Mouse (Mus musculus): ENCODE results near the gene Tbc1d22a.

Gene Tbc1d22a

DNA sequence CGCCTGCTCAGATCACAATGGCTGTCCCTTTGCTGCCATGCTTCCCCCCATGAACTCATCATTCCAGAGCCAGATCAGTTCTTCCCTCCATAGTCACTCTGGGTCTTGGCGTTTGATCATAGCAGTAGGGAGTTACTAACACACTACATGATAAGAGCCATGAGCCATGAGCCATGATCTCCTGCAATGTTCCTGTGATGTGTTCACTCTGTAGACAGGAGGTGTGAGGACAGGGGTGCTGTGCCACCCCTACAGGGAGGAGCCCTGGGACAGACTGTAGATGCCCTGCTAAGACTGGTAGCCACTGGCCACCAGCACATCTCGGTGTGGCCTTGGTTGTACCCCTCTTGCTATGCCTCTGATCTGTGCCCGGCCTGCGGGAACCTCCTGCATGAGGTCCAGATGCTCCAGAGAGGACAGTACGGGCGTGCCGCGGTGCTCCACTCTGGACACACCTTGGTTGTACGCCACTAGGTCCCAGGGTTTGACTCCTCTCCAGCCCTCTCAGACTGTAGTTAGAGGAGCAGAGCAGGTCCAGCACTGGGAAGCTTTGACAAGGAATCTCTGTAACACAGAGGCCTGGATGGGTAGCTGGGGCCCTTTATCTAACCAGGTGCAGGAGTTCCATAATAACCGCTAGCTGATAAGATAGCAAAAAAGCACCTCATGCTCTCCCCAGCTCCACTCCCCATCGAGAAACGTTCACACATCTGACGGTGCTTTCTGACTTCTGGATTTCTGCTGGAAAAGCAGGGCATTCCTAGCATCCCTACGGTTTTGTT lies 224.9 kb downstream of the Tbc1d22a start:
- in situ Hi-C loops (cut with MboI, MseI), result no loop called here

DNA sequence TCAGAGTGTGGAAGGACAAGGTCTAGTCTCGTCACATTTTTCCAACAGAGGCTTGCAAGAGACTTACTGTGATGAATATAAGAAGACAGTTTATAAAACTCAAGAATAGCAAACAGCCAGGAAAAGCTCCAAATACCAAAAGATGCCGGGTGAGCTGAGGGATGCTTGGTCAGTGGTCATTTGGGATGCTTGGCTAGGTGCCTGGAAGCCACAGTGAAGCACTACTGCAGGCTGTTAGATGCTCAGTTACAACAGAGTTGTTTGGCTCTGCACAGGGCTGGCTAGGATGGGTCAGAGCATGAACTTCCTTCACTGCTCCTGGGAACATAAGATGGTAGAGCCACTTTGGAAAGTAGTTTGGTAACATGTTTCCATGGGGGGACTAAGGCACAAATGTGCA lies 230.0 kb downstream of the Tbc1d22a start:
- in situ Hi-C loops (cut with MboI, MseI), result no loop called here

DNA sequence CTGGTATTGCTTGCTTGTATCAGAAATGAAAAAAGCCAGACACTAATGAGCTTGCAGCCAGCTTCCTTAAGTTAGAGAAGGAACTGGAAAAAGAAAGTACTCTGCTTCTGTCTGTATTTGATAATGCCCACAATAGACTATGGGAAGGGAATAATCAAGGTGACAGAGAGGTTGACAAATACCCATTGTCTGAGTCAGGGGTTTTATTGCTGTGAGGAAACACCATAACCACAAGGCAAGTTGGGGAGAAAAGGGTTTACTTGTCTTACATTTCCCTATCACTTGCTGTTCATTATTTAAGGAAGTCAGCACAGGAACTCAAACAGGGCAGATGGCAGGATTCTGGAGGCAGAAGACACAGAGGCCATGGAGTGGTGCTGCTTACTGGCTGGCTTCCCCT lies 231.8 kb downstream of the Tbc1d22a start:
- in situ Hi-C loops (cut with MboI, MseI), result no loop called here

DNA sequence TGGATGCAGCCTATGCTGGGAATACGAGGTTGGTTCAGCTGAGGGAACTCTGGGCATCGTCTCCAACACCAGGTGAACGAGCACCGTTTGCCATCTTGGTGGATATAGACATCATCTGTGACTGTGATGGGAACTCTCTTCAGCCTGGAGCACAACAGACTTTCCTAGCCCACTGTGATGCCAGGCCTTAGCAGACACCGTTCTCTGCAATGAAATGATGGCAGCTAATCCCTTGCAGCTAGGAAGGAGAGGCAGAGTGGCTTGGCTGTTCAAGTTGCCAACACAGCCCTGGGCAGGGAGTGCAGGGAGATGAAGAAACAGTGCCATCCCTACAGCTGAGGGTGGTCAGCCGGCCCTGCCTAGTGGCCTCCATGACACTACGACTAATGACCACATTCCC lies 233.0 kb downstream of the Tbc1d22a start:
- in situ Hi-C loops (cut with MboI, MseI), result no loop called here

DNA sequence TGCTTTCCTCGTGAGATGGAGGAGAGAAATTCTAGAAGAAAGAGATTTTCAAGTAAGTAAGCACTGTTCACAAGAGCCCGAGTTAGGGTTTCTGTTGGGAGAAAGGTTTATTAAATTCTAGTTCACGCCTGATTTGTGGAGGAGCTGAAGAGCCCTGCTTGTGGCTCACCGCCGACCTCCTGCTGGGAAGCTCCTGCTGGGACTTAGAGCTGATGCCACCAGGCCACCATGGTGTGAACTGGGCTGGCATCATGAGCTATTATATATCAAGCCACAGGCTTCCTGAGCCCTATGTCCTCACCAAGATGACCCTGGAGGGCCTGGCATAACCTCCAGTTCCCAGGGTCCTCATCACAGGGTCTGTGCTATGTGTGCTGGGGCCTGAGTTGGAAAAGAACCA lies 235.0 kb downstream of the Tbc1d22a start:
- in situ Hi-C loops (cut with MboI, MseI), result no loop called here

DNA sequence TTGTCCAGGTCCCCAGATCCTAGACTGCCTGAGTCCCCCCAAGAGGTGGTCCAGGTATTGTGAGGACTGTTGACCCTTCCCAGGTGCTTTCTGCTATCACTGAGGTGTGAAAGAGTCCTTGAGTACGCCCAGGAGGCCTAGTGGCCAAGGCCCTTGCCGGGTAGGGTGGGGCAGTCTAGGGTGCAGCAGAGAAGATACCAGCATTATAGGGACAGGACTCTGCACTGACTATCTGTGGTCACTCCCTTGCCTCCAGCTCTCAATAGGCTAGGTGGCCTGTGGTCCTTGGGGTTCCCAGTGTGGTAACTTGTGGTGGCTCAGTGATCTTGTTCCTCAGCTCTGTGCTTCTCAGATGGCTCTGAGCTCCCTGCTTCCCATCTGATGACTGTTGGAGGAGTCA lies 235.5 kb downstream of the Tbc1d22a start:
- in situ Hi-C loops (cut with MboI, MseI), result no loop called here

DNA sequence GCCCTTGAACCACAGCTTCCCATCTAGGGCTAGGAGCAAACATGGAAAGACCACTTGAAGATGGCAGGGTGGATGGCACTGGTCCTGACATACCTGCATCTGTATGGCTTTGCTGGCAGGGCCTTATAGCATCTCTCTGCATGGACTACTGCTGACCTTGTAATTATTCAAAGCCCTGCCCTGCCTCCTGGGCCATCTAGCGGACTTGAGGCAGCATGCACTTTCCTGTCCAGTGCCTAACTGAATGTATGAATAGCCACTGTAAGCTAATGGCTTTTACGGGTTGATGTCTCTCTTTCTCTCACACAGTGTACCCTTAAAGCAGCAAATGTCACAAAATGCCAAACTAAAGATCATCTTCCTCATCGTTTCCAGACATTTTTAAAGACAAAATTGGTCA lies 245.2 kb downstream of the Tbc1d22a start:
- in situ Hi-C loops (cut with MboI, MseI), result no loop called here

DNA sequence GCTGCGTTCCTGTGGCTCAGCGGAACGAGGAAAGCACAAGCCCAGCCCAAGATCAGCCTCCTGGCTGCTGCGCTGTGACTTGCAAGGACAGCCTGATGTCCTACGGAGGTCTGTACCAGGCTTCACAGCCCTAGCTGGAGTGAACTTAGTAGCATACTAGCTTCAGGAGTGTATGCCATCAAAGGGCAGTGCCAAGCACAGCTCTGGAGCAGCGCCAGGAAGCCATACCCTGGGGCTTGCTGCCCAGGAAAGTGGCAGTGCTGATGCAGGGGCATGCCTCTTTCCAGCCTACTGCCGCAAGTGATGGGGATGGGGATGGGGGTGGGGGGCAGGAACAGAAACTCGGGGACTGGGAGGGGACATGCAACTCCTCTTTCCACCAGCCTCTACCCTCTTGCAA lies 248.4 kb downstream of the Tbc1d22a start:
- in situ Hi-C loops (cut with MboI, MseI), result no loop called here

DNA sequence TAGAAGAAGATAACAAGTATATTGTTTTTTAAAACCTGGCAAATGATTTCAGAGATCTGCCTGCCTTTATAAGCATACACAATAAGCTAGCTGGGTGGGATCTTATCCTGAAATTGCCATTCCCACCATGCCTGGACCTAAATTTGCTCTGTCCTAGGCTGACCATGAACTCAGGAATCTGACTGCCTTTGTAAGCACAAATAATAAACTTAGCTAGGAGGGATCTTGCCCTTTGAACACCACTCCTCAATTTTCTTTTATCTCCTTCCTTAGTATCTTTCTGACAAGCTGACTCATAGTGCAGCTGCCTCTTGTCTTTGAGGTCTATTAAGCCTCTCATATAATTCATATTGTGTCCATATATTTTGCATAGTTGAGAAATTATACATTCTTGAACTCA lies 253.8 kb downstream of the Tbc1d22a start:
- in situ Hi-C loops (cut with MboI, MseI), result no loop called here

DNA sequence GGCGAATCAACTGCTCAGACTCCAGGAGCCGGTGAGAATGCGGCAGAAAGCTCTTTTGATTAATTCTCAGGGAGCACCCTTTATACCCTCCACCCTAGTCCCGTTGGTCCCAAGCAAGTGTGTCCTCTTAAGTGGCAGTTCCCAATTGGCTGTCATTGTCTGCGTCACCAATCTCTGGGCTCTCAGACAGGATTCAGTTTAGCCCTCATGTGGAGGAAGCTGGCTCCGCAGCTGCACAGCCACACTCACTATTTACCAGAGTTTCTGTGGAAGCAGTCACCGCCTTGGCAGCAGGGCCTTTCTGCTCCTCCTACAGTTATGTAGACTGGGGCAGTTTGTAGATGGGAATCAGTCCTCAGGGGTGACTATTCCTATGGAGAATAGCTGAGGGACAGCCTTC lies 256.9 kb downstream of the Tbc1d22a start:
- in situ Hi-C loops (cut with MboI, MseI), result no loop called here

DNA sequence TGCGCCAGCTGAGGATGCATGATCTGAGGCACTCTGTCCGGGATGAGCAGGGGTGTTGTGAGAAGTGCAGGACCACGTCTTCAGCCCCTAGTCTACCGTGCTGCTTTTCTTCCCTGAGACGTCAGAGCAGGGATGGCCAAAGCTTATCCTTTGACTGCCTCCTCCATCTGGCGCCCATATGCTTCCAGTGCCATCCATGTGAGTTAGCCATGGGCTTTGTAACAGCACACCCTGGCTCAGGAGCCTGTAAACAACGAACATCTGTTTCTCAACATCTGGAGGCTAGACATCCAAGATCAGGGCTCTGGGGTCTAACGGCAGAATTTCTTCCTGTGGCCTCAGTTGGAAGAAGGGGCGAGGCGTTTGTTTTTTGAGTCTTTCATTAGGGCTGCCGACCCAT lies 259.2 kb downstream of the Tbc1d22a start:
- in situ Hi-C loops (cut with MboI, MseI), result no loop called here

DNA sequence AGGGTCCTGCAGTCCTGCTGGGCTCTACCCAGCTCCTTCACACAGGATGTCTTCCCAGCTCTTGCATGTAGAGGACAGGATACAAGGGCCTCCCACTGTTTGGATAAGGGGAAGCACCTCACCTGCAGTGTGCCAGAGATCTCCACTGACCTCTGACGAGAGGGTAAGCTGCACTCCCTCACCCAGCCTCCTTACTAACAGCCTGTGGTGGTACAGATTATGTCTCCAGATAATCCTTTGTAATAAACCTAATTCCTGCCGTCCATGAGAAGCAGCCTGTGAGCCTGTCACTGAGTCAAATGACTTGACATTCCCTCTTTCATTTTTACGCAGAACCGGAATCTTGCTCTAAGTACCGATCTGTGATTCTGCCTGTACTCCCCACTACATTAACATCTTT lies 260.7 kb downstream of the Tbc1d22a start:
- in situ Hi-C loops (cut with MboI, MseI), result no loop called here

DNA sequence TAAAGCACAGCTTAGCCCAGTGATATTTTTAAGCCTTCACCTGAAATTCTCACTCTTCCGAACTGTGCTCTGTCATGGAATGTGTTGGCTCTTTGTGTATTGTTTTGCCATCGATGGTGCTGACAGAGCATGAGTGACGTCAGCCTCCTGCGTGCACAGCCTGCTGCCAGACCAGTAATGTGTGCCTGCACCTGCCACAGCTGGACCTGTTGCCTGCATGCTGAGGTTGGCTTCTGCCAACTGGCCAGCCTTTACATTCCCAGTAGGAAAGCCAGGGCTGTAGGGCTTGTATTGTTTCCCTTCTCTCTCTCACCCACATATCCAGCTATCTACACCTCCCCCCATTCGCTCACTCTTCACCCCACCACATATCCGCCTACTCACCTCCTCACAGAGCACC lies 262.2 kb downstream of the Tbc1d22a start:
- in situ Hi-C loops (cut with MboI, MseI), result no loop called here

DNA sequence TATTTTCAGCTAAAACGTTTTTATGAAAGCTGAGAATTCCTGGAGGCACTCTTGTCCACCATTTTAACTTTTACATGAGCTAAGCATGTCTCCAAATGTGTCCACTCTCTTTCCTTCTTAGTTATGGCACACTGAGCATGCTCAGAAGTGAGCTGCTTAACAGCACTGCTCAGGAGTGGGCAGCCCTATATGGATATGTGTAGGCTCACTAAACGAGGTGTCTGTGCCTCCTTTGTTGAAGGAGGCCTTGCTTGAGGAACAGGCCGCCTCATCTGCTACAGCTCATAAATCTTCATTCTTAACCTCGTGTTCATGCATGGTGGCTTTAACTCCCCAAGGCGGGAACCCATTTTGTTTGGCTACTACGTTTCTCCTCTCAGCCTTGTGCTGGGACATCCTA lies 262.8 kb downstream of the Tbc1d22a start:
- in situ Hi-C loops (cut with MboI, MseI), result no loop called here

DNA sequence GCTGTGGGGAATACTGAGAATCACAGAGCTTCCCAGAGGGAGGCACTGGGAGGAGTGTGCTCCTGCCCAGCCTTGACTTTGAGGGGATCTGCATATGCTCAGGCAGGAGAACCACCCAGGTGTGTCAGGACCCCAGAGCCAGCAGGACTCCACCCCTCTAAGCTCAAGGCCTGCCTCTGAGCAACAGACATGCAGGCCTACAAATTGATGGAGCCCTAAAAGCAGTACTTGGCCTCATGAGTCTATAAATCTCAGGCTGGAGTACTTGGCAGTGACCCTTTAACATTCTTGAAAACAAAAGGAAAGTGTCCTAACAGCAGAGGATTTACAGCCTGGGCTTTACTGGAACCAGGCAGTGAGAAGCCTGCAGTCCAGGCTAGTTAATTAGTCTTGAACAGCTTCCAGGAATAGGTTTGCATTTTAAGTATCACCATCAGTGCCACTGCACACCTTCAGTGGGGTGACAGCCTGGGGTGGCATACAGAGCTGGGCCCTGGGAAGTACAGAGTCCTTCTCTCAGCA lies 263.3 kb downstream of the Tbc1d22a start:
- in situ Hi-C loops (cut with MboI, MseI), result no loop called here

DNA sequence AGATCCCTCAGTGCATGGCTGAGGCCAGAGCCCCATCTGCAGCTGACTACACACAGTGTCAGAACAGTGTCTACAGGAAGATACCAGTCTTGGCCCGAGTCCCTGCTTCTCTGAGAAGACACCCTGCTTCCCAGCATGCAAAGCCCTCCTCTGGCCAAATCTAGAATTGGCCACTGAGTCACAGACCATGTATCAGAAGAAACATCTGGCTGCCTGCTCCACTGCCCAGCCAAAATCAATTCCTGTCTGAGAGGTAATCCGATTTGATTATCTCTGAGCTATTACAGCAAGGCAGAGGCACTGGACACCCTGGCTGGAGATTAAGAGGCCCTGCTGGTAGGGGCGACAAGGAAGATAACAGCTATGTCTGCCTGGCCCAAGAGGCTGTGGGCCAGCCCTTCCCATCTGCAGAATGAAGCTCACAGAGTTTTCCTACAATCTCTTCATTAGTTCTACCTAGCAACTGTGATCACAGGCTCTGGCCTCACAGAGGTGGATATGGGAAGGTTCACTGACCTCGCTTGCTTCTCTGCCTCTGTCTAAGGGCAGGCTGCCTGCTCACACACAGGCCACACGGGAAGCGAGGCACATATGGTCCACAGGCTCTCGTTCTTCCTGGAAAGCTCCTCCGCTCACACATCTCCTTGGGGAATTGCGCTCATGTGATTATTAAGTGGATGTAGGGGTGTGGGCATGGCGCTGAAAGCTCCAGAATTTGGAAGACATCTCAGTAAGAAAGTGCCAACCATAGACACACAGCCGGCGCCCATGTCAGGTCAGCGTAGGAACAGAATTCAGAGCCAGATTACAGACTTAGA lies 264.6 kb downstream of the Tbc1d22a start:
- in situ Hi-C loops (cut with MboI, MseI), result no loop called here

DNA sequence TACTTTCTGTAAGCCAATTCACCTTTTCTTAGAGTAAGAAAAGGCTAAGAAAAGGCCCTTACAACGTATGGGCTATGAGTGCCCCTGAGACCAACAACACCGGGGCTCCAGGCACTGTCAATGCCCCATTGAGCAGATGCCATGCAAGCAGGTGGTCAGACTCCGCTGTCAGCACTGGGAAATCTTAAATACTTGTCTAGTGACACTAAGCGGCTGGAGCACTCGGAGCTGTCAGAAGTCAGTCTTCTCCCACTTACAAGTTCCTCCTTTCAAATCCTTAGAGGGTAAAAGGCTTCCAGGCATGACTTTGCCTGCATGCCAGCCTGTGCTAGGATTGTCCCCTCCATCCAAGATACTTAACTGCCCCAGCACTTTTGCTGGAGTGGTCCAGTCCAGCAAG lies 268.1 kb downstream of the Tbc1d22a start:
- in situ Hi-C loops (cut with MboI, MseI), result no loop called here

DNA sequence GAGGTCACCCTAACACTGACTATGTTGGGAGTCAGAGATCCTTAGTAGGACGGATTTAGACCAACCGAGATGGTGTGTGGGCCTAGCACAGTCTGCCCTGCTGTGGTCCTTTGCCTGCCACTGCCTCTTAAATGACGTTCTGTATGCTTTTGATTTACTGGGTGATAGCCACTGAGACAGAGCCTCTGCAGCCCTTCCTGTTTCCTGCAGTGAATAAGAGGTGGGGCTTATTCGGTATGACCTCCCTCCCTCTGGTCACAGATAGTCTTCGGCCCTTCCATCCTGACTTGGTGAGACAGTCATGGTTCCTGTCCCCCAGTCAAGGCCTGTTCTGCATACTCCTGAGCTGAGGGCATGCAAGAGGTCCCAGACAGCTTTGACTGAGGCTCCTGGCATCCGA lies 271.6 kb downstream of the Tbc1d22a start:
- in situ Hi-C loops (cut with MboI, MseI), result no loop called here

DNA sequence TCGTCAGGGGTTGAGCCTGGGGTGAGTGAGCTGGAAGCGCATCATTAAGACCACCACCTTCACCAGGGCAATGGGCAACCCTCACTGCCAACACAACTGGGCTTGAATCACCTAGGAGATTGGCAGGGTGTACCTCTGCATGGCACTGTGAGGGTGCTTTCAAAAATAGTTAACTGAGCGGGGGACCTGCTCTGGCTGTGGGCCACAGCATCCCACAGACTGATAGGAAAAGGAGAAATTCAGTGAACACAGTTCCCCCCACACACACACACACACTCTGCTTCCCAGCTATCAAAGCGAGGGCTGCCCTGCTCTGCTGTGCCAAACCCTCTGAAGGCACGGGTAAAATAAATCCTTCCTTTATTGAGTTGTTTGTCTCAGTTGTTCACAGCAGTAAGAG lies 273.1 kb downstream of the Tbc1d22a start:
- in situ Hi-C loops (cut with MboI, MseI), result no loop called here

DNA sequence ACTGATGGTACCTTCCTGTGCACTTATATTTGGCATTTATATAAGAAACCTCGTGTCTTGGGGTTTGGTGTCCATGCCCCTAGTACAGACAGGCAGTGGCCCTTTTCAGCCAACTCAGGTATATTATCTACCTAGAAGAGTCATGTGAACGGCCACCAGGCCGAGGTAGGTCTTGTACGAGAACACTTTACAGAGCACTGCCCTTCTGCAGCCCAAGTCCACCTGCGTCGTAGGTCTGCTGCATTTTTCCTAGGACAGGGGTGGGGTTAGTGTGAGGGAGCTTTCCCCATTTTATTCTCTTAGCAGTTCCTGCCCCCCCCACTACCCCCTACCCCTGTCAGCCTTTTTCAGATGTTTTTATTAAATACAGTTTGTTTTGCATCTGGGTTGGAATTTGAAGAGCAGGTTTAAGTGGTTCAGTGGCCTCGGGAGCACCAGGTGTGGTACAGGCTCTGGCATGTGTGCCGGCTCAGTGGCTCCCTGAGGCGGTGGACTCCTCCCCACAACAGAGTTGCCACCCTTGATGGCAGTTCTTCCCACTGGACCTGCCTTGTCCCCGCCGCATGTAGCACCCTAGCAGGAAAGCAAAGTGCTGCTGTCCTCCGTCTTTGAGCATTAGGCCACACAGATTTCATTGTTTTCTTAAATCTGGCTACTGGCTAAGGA lies 277.3 kb downstream of the Tbc1d22a start:
- in situ Hi-C loops (cut with MboI, MseI), result no loop called here

DNA sequence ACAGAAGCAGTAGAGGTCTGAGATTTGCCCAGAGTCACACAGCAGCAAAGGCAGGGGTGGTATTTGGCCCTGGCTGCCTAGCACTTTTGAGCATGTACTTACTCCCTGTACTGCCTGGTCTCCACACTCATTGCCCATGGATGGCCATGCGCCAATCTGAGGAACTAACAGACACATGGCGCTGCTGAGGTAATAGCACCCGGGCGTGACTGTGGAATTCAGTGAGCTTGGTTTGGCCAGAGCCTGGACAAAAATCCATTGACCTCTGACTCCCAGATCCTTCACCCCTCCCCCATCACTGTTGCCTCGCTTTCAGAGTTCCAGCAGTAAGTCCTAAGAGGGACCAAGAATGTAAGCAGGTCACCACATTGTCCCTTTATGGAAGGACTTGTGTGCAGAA lies 278.4 kb downstream of the Tbc1d22a start:
- in situ Hi-C loops (cut with MboI, MseI), result no loop called here

DNA sequence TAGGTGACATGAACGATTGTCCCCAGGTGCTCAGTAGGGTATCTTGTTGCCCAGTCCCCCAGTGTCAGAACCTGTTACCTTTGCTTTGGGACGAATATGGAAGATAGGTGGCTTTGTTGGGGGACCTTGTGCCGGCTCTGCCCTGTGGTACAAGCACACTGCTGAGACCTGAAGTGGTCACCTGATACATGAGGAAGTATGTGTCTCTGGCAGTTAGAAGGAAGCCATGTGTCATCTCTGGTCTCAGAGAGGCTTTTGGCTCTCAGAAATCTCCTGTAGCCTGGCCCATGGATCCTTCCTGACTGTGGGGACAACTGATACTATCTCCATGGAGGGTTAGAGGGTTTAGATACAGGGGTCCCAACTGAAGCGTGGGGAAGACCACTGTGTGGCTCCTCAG lies 281.9 kb downstream of the Tbc1d22a start:
- in situ Hi-C loops (cut with MboI, MseI), result no loop called here
